Mouse (Mus musculus) testis, adult 2 months (tissue): Measurements from ENCODE around the gene Hk3.

Experiments used
- CTCF ChIP-seq: fragments of 200-500 bp; IDR thresholded peaks from 2 replicates; pipeline ENCODE4 v1.5.1; 2012; ENCODE audit warnings: low read depth, mild to moderate bottlenecking, inconsistent platforms, low read length, moderate library complexity; ENCODE audit not compliant: control insufficient read depth, insufficient read depth, insufficient replicate concordance
- POLR2A ChIP-seq: fragments of 200-500 bp; IDR thresholded peaks from 2 replicates; pipeline ENCODE4 v1.6.1; 2012; ENCODE audit warnings: low read depth, mild to moderate bottlenecking, inconsistent platforms, low read length, moderate library complexity; ENCODE audit not compliant: control insufficient read depth

- no peak for TF ChIP-seq POLR2A
- TF ChIP-seq CTCF, result no peak
These were observed 51.7 kb downstream of the Hk3 start for GRCm38 (mm10) chr13:54969513-54969912.
